Comparison of ENCODE assay signal across 8 mouse cellular contexts in the genomic region with DNA sequence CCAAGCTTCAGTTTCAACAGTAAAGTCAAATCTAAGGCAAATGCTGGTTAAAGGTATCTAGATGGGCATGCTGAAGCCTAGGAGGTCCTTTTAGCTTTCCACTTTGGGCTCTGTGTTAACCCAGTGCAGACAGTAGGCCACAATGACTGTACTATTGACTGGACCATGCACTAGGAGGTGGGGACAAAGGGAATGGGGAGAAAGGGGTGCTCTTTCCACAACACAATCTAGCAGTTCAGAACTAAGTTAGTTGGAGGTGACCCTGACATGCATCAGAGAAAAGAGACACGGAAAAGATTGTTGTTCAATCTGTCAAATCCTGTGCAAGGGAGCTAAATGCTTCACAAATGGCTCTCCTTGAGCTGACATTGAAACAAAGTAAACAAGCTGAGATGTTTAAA. TPM values are rescaled to one million over a fixed set of nuclear protein-coding genes. Genes with fewer than 3 reads are reported as not detected.
DNase-seq lines count a peak whose midpoint lies in the region; ATAC-seq lines count a peak whose summit lies in the region.

No protein-coding gene starts in this region.

- peak; percentile 14; the same call in 1 of the 2 replicates for ATAC-seq in forebrain, embryonic 13.5 days
- 0 out of 2 replicates have a peak, but pooled peaks have one; percentile 7 for ATAC-seq in intestine, embryonic 16.5 days

- H3K27ac ChIP-seq in forebrain, embryonic 13.5 days: peak overlapping the region; percentile 97
- H3K27ac ChIP-seq in intestine, embryonic 16.5 days (ENCODE audit: low read length): peak overlapping the region; percentile 88

- no peaks in the 10 kb centered on the region for H3K9me3 ChIP-seq in forebrain, embryonic 13.5 days (replicated peaks)
- H3K9me3 ChIP-seq in intestine, embryonic 16.5 days (ENCODE audit: control insufficient read depth, low read length): no peaks in the 10 kb centered on the region

- H3K4me2 ChIP-seq in forebrain, embryonic 13.5 days: peak overlapping the region; percentile 87
- H3K4me2 ChIP-seq in intestine, embryonic 16.5 days (ENCODE audit: low read depth, low read length): peak overlapping the region; percentile 85

- DNase-seq in heart, adult 11 months: peak; percentile 91
- no peak for DNase-seq in heart, adult 8-10 months (ENCODE audit: low spot score)
- peak; percentile 12 for DNase-seq in R1 (ENCODE audit: low read depth, low spot score)
- peak; percentile 33 for DNase-seq in mesoderm, embryonic 11.5 days (ENCODE audit: low read depth, low spot score)
- peak; percentile 23 for DNase-seq in yolk sac, embryonic 10.5 days (ENCODE audit: low spot score)
- DNase-seq in urinary bladder, postnatal 14 days (ENCODE audit: low spot score): no peak

- H3K9ac ChIP-seq in forebrain, embryonic 13.5 days: peak overlapping the region; percentile 76
- H3K9ac ChIP-seq in intestine, embryonic 16.5 days (ENCODE audit: low read depth, low read length): peak overlapping the region; percentile 76

- H3K36me3 ChIP-seq in forebrain, embryonic 13.5 days (ENCODE audit: poor library complexity, severe bottlenecking): peaks cover 21% of the 10 kb centered on the region
- H3K36me3 ChIP-seq in intestine, embryonic 16.5 days (ENCODE audit: control insufficient read depth, insufficient read depth, low read length): no peaks in the 10 kb centered on the region

- H3K4me1 ChIP-seq in forebrain, embryonic 13.5 days: peaks cover 67% of the 10 kb centered on the region
- H3K4me1 ChIP-seq in intestine, embryonic 16.5 days (ENCODE audit: control insufficient read depth, insufficient read depth, low read length): peaks cover 16% of the 10 kb centered on the region

- WGBS in forebrain, embryonic 13.5 days: 0% methylated on average over 1 of the region's 1 CpGs
- 6% methylated on average over 1 of the region's 1 CpGs for WGBS in intestine, embryonic 16.5 days

- H3K4me3 ChIP-seq in forebrain, embryonic 13.5 days: peak overlapping the region; percentile 78
- peak overlapping the region; percentile 54 for H3K4me3 ChIP-seq in intestine, embryonic 16.5 days (ENCODE audit: low read length)

- H3K27me3 ChIP-seq in forebrain, embryonic 13.5 days: no peaks in the 10 kb centered on the region
- H3K27me3 ChIP-seq in intestine, embryonic 16.5 days (replicated peaks; ENCODE audit: control insufficient read depth, insufficient read depth, low read length): no peaks in the 10 kb centered on the region

RNA-seq across cellular contexts. Expression of a gene that starts 7.3 kb away (rescaled TPM):
- 10 to 100 TPM; 14.8 to 34.3 (median 24.0) TPM for total RNA-seq in heart, adult 8-10 months (2022)
- polyA plus RNA-seq in forebrain, embryonic 13.5 days (2015; fragmentation: Nextera tagmentation; extraction: Ambion mirVana): 9.0 and 10.7 TPM in 2 replicates
- polyA plus RNA-seq in intestine, embryonic 16.5 days (2015; fragmentation: Nextera tagmentation; extraction: Ambion mirVana): 2.1 TPM in 2 replicates

RNA-seq across cellular contexts. Expression of a gene that starts 32.4 kb away (rescaled TPM):
- total RNA-seq in heart, adult 8-10 months (2022): 10 to 100 TPM in 3 of 4 experiments, 1 to 10 TPM in 1; 10.0 to 11.3 (median 10.6) TPM
- 5.7 and 6.3 TPM in 2 replicates for polyA plus RNA-seq in forebrain, embryonic 13.5 days (2015; fragmentation: Nextera tagmentation; extraction: Ambion mirVana)
- polyA plus RNA-seq in intestine, embryonic 16.5 days (2015; fragmentation: Nextera tagmentation; extraction: Ambion mirVana): 12.7 and 13.0 TPM in 2 replicates

RNA-seq across cellular contexts. Expression of a gene that starts 51.0 kb away (rescaled TPM):
- total RNA-seq in heart, adult 8-10 months (2022): not detected
- 25.9 and 31.3 TPM in 2 replicates for polyA plus RNA-seq in forebrain, embryonic 13.5 days (2015; fragmentation: Nextera tagmentation; extraction: Ambion mirVana)
- 7.2 and 7.8 TPM in 2 replicates for polyA plus RNA-seq in intestine, embryonic 16.5 days (2015; fragmentation: Nextera tagmentation; extraction: Ambion mirVana)

Comparison
In these comparisons a context has a peak if more than half of its experiments do, and no peak if none do; other contexts are left out.
1. DNase-seq: peak in heart, adult 11 months (single experiment), R1 (single experiment), mesoderm, embryonic 11.5 days (single experiment) and yolk sac, embryonic 10.5 days (single experiment); none in heart, adult 8-10 months (single experiment) and urinary bladder, postnatal 14 days (single experiment).